19 mouse cellular contexts compared by ENCODE assay signal in genomic region chr1:194411788-194412187, GRCm38 (mm10).
DNase-seq lines count a peak whose midpoint lies in the region; ATAC-seq lines count a peak whose summit lies in the region.
"Had no signal": no experiment of that assay in that cellular context is flagged by ENCODE, and none has a peak within 500 bp of the region (broad histone marks: within the 10 kb centered on the region; RNA-seq: fewer than 3 reads in every experiment).

No protein-coding gene starts in this region.

- DNase-seq in heart, adult 18-20 months: peak; percentile 5 to 9
- peak; percentile 18 for DNase-seq in lung, postnatal 10 days
- DNase-seq in lung, adult 18-20 months: no peak
- DNase-seq in fibroblast of lung, adult 2 months (ENCODE audit: low read depth): peak; percentile 44
- no peak for DNase-seq in hindbrain, embryonic 10.5 days (ENCODE audit: low spot score)
- DNase-seq in urinary bladder, postnatal 36 days (ENCODE audit: low spot score in 2 of 2): no peak
- DNase-seq: adrenal gland, adult 8-10 months; adrenal gland, postnatal 36 days; cerebellum, adult 2 months; cerebellum, postnatal 14 days; embryo, embryonic 11 days; gastrocnemius, postnatal 14 days had no signal

- no peaks in the 10 kb centered on the region for H3K36me3 ChIP-seq in heart, embryonic 11.5 days (ENCODE audit: control insufficient read depth, insufficient read depth, low read length)
- no peaks in the 10 kb centered on the region for H3K36me3 ChIP-seq in hindbrain, embryonic 10.5 days
- H3K36me3 ChIP-seq: embryonic facial prominence, embryonic 12.5 days; hindbrain, embryonic 13.5 days had no signal

- no peaks in the 10 kb centered on the region for H3K9me3 ChIP-seq in heart, embryonic 11.5 days (replicated peaks; ENCODE audit: control insufficient read depth, low read length)
- no peaks in the 10 kb centered on the region for H3K9me3 ChIP-seq in hindbrain, embryonic 10.5 days
- H3K9me3 ChIP-seq: embryonic facial prominence, embryonic 12.5 days; forebrain, embryonic 13.5 days; hindbrain, embryonic 13.5 days had no signal

- H3K4me2 ChIP-seq in heart, embryonic 11.5 days: no peak overlapping the region
- H3K4me2 ChIP-seq: embryonic facial prominence, embryonic 12.5 days; forebrain, embryonic 13.5 days; hindbrain, embryonic 13.5 days had no signal

- no peak for ATAC-seq in heart, embryonic 11.5 days (replicated peaks; ENCODE audit: insufficient number of reproducible peaks, low FRiP score, low TSS enrichment)
- ATAC-seq: forebrain, embryonic 13.5 days; forebrain, postnatal 0 days; hindbrain, postnatal 0 days had no signal

- WGBS in heart, embryonic 11.5 days (ENCODE audit: insufficient replicate concordance): 65% methylated on average over 2 of the region's 2 CpGs
- WGBS in hindbrain, embryonic 10.5 days: 82% methylated on average over 2 of the region's 2 CpGs

- H3K27ac ChIP-seq in heart, embryonic 11.5 days (ENCODE audit: low read depth, low read length): no peak overlapping the region
- H3K27ac ChIP-seq in hindbrain, embryonic 10.5 days: no peak overlapping the region
- H3K27ac ChIP-seq: embryonic facial prominence, embryonic 12.5 days; forebrain, embryonic 13.5 days; hindbrain, postnatal 0 days had no signal

- H3K27me3 ChIP-seq in heart, embryonic 11.5 days (ENCODE audit: control insufficient read depth, insufficient read depth, low read length): no peaks in the 10 kb centered on the region
- H3K27me3 ChIP-seq in hindbrain, embryonic 10.5 days (ENCODE audit: insufficient read depth, poor library complexity, severe bottlenecking): no peaks in the 10 kb centered on the region
- H3K27me3 ChIP-seq: CH12.LX; embryonic facial prominence, embryonic 12.5 days; forebrain, embryonic 13.5 days; hindbrain, embryonic 13.5 days had no signal

- H3K4me1 ChIP-seq in heart, embryonic 11.5 days (ENCODE audit: control insufficient read depth, insufficient read depth, low read length): no peaks in the 10 kb centered on the region
- no peaks in the 10 kb centered on the region for H3K4me1 ChIP-seq in hindbrain, embryonic 10.5 days (replicated peaks)
- H3K4me1 ChIP-seq: embryonic facial prominence, embryonic 12.5 days; forebrain, embryonic 13.5 days; hindbrain, embryonic 13.5 days had no signal

- no peak overlapping the region for H3K4me3 ChIP-seq in heart, embryonic 11.5 days (ENCODE audit: low read depth, low read length)
- H3K4me3 ChIP-seq in hindbrain, embryonic 10.5 days: no peak overlapping the region
- H3K4me3 ChIP-seq: embryonic facial prominence, embryonic 12.5 days; forebrain, embryonic 13.5 days; hindbrain, embryonic 13.5 days had no signal

- H3K9ac ChIP-seq in heart, embryonic 11.5 days (ENCODE audit: low read depth, low read length): no peak overlapping the region
- H3K9ac ChIP-seq: embryonic facial prominence, embryonic 12.5 days; forebrain, embryonic 13.5 days; forebrain, postnatal 0 days; hindbrain, embryonic 13.5 days had no signal

Comparison
In these comparisons a context has a peak if more than half of its experiments do, and no peak if none do; other contexts are left out.
1. DNase-seq: peak in heart, adult 18-20 months (2 of 2), lung, postnatal 10 days (single experiment) and fibroblast of lung, adult 2 months (single experiment); none in lung, adult 18-20 months (0 of 2), hindbrain, embryonic 10.5 days (single experiment) and urinary bladder, postnatal 36 days (0 of 2).